Mouse (Mus musculus): Measurements from ENCODE around the gene Hcn3.
"Not testable (repeated sequence)": the region's sequence is repeated elsewhere in the genome, so short reads cannot be mapped to it uniquely, and the experiment has no call there.

Gene Hcn3

DNA sequence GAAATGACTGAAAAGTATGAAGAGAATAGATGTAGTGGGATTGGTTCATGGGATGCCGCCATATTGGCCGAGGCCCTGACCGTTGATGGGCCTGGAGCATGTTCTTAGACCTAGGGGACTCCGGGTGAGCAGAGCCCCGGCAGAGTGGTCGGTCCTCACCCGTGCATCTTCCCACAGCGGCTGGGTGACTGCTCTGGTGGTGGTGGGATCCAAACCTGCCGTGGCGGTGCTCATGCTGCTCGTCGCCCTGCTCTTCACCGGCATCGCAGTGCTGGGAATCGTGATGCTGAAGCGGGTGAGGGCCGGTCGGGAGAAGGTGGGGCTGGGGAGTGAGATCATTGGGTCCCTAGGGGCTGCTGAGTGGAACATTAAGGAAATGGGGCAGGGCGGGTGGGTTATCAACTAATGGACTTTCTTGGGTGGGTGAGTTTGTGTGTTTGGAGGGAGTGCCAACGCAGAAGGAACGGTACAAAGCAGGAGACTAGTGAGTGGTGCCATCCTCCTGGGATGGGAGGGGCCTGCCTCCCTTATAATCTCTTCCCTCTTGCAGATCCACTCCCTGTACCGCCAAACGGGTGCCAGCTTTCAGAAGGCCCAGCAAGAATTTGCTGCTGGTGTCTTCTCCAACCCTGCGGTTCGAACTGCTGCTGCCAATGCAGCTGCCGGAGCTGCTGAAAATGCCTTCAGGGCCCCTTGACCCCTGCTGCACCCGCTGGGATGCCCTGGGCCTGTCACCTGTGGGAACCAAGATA lies 21.9 kb upstream of the Hcn3 start:
- DNase-seq (ENCODE audit: low spot score): no peak

GRCm38 (mm10) chr3:89179056-89179455 lies 19.1 kb upstream of the Hcn3 start:
- DNase-seq (ENCODE audit: low spot score): no peak

- no peak for DNase-seq (ENCODE audit: low spot score)
These were observed 18.1 kb upstream of the Hcn3 start for GRCm38 (mm10) chr3:89178107-89178385.

- peak; percentile 70 for DNase-seq (ENCODE audit: low spot score)
These were observed 17.5 kb upstream of the Hcn3 start, which contains the start of gene Scamp3 for GRCm38 (mm10) chr3:89177242-89178106. Gene Scamp3, plus strand, starts transcription at chr3:89177473.

DNA sequence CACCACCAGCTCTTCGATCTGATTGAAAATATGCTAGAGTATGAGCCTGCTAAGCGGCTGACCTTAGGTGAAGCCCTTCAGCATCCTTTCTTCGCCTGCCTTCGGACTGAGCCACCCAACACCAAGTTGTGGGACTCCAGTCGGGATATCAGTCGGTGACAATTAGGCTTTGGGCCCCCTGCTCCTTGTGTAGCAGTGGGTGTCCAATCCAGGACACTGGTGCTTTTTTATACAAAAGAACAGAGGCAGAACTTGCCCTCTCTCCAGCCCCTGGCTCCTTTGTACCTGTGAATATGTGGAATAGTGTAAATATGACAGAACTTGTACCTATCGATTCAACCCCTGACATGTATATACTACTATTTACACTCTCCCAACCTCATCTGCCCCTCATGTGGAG lies 16.4 kb upstream of the Hcn3 start:
- DNase-seq (ENCODE audit: low spot score): no peak

- DNase-seq (ENCODE audit: low spot score): no peak
These were observed 15.5 kb upstream of the Hcn3 start for GRCm38 (mm10) chr3:89175544-89175943.

DNA sequence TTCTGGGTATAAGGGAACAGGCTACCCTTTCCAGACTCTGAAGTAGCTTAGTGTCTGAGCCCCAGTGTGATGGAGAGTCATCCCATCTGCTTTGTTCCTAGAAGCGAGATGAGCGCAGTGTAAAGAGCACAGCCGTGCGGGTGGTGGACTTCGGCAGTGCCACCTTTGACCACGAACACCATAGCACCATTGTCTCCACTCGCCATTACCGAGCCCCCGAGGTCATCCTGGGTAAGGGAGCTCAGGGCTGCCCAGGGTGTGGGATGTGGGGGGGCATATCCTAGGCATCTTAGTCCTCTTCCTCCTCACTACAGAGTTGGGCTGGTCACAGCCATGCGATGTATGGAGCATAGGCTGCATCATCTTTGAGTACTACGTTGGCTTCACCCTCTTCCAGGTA lies 14.8 kb upstream of the Hcn3 start:
- DNase-seq (ENCODE audit: low spot score): no peak

DNA sequence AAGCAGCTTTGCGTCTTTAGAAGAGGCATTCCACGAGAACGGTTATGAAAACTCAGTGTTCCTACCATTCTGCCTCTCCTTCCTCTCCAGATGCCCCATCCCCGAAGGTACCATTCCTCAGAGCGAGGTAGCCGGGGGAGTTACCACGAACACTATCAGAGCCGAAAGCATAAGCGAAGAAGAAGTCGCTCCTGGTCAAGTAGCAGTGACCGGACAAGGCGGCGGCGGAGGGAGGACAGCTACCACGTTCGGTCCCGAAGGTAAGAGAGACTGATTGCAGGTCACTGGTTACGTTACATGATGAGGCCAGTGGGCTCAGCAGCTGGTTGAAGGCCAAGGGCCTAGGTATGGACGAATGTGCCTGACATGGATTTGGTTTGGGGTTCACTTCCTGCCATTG lies 6.9 kb upstream of the Hcn3 start:
- no peak for DNase-seq (ENCODE audit: low spot score)

DNA sequence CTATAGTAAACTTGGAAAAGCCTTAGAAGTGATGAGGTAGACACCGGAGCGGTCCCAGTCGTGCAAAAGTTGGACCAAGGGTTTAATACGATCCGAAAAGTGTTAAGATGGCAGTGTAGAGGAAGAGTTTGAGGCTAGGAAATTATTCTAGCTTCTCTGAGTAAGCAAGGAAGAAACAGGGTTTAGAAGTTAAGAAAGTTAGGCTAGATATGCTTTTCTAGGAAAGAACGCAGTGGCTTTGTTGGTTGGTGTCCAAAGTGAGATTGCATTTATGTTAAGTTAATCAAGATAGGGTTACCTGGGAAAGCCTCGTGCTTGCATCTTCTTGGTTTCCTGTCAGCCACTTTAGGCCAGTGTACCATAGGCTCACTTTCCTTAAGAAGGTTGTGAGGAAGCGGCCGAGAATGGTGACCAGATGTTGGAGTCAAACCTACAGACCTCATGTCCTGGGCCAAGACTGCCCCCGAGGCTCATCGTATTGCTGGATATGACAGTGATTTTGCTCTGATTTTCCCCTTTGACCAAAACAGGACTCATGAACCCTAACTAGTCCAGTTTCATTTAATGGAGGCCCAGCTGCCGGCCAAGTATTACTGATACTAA lies 5.4 kb upstream of the Hcn3 start:
- DNase-seq (ENCODE audit: low spot score): no peak

- DNase-seq (ENCODE audit: low spot score): peak; percentile 83
These were observed 4.7 kb upstream of the Hcn3 start, which contains the start of gene Clk2 for GRCm38 (mm10) chr3:89164506-89165267. Gene Clk2, plus strand, starts transcription at chr3:89164795.

GRCm38 (mm10) chr3:89163643-89164245 lies 3.7 kb upstream of the Hcn3 start:
- no peak for DNase-seq (ENCODE audit: low spot score)

- no peak for DNase-seq (ENCODE audit: low spot score)
These were observed 3.1 kb upstream of the Hcn3 start for GRCm38 (mm10) chr3:89163123-89163522.

DNA sequence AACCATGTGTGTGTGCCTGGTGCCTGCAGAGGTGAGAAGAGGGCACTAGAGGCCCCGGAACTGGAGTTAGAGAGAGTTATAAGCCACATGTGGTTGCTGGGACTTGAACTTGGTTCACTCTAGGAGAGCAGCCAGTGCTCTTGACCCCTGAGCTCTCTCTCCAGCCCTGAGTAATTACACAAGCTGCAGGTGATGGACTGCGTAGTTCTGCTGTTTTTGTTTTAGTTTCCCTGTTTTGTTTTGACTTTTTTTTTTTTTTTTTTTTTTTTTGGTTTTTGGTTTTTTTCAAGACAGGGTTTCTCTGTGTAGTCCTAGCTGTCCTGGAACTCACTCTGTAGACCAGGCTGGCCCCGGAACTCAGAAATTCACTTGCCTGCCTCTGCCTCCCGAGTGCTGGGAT lies 1.8 kb upstream of the Hcn3 start:
- no peak for DNase-seq (ENCODE audit: low spot score)

- DNase-seq (ENCODE audit: low spot score): not testable (repeated sequence)
These were observed 1.2 kb upstream of the Hcn3 start for GRCm38 (mm10) chr3:89161207-89161606.

- peak; percentile 56 for DNase-seq (ENCODE audit: low spot score)
These were observed 785 bp downstream of the Hcn3 start for GRCm38 (mm10) chr3:89159211-89159610.

DNA sequence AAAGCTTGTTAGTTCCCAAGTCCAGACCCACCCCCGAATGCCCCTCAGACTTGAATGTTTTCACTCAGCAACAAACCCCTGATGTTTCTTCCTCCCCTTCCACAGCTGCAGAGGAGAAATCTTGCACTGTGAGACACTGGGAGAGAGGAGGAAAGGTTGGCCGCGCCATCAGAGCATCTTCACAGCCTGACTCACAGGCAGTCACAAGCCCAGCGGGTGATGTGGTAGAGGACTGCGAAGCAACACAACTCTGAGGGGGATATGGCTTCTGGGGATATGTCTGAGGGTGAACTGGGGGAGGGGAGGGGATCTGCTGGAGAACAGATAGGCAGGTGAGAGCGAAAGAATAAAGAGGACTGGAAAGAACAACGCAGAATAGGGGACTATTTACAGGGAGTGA lies 1.3 kb downstream of the Hcn3 start:
- DNase-seq (ENCODE audit: low spot score): no peak

- no peak for DNase-seq (ENCODE audit: low spot score)
These were observed 3.0 kb downstream of the Hcn3 start for GRCm38 (mm10) chr3:89156951-89157350.

DNA sequence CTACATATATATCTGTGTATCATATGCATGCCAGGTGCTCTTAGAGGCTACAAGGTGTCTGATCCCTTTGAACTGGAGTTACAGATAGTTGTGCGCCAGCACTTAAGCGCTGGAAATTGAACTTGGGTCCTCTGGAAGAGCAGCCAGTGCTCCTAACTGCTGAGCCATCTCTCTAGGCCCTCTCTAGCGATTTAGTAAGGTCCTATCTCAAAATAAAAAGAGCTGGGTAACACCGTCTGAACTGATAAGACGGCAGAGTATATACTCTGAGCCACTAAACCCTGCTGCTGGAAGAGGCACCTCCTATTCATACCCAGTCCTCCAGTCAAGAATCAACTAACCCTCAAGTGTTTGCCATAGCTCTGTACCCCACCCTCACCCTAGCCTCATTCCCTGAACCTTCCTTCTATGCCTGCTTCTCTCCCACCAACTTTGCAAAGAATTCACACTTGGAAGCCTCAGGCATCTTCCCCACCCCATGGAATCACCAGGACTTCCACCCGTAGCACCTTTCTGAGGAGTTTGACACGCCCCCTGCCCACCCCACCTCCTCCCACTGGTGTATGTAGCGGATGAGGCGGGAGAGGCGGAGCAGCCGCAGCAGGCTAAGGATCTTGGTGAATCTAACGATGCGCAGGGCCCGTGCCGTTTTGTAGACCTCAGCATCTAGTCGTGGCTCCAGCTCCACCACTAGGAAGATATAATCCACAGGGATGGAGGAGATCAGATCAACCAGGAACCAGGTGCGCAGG lies 7.7 kb downstream of the Hcn3 start:
- no peak for DNase-seq (ENCODE audit: low spot score)

DNA sequence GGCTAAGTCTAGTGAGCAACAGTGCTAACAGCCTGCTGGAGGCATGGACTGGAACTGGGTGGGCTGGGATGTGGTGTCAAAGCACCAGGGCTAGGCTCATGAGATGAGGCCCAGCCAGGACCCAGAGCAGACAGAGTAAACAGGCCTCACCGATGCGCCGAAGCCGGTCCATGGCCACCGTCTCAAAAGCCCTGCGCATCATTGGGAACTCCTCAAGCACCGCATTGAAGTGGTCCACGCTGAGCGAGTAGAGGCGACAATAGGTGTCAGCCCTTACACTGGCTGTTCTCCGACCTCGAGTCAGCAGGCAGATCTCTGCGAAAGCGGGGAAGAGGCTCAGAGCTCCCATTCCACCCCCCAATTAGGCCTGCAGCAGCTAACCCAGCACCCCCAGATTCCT lies 11.4 kb downstream of the Hcn3 start:
- no peak for DNase-seq (ENCODE audit: low spot score)

- no peak for DNase-seq (ENCODE audit: low spot score)
These were observed 12.1 kb downstream of the Hcn3 start for GRCm38 (mm10) chr3:89147979-89148311.
